ENCODE assay signal across 13 mouse cellular contexts in the genomic region with DNA sequence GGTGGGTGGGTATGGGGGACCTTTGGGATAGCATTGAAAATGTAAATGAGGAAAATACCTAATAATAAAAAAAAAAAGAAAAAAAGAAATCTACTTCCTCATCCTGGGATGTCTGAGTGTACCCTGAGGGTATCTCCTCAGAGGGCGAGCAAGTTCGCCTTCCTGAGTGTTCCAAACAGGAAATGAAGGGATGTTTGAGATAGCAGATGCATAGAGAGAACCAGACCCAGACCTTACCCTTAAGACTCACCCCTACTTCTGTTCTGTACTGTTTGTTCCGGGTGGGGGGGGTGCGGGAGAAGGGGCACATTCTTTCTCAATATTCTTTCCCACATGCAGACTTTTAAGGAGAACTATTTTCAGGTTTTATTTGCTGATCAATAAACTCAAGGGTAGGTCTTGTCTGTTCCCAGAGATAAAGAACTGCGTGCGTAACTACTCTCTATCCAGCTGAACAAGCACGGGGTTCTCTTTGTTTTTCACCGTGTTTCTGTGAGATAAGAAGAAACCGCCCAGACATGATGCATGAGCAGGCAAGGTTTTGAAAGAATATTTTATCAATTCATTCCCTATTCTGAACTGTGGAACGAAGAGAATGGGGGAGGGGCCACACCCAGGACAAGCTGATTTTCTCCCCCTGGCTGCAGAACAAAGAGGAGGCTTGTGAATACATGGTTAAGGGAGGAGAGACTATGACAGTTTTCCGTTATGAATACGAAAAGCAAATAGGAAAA. TPM values are rescaled to one million over a fixed set of nuclear protein-coding genes. Genes with fewer than 3 reads are reported as not detected.
DNase-seq lines count a peak whose midpoint lies in the region; ATAC-seq and TF ChIP-seq lines count a peak whose summit lies in the region.
"Had no signal": no experiment of that assay in that cellular context is flagged by ENCODE, and none has a peak within 500 bp of the region (broad histone marks: within the 10 kb centered on the region; RNA-seq: fewer than 3 reads in every experiment).

No protein-coding gene starts in this region.

- no peak overlapping the region for H3K4me3 ChIP-seq in forebrain, embryonic 15.5 days
- no peak overlapping the region for H3K4me3 ChIP-seq in forebrain, embryonic 13.5 days
- no peak overlapping the region for H3K4me3 ChIP-seq in hindbrain, embryonic 15.5 days
- H3K4me3 ChIP-seq in midbrain, embryonic 13.5 days (replicated peaks): no peak overlapping the region

- WGBS in forebrain, embryonic 15.5 days: 62% methylated on average over 12 of the region's 12 CpGs
- 58% methylated on average over 12 of the region's 12 CpGs for WGBS in forebrain, embryonic 13.5 days
- 63% methylated on average over 12 of the region's 12 CpGs for WGBS in hindbrain, embryonic 15.5 days
- 61% methylated on average over 12 of the region's 12 CpGs for WGBS in midbrain, embryonic 13.5 days

- ATAC-seq in forebrain, embryonic 15.5 days (replicated peaks): peak; percentile 57
- no peak for ATAC-seq in forebrain, embryonic 13.5 days
- peak; percentile 44; the same call in 1 of the 2 replicates for ATAC-seq in hindbrain, embryonic 15.5 days (ENCODE audit: low FRiP score, low read depth)
- ATAC-seq in midbrain, embryonic 13.5 days: peak; percentile 68

- no peak overlapping the region; the same call in 1 of the 2 replicates for H3K27ac ChIP-seq in forebrain, embryonic 15.5 days (replicated peaks)
- H3K27ac ChIP-seq in forebrain, embryonic 13.5 days: no peak overlapping the region
- H3K27ac ChIP-seq in hindbrain, embryonic 15.5 days (replicated peaks): no peak overlapping the region
- H3K27ac ChIP-seq in midbrain, embryonic 13.5 days: peak overlapping the region; percentile 68

- no peaks in the 10 kb centered on the region for H3K36me3 ChIP-seq in forebrain, embryonic 15.5 days
- no peaks in the 10 kb centered on the region for H3K36me3 ChIP-seq in forebrain, embryonic 13.5 days (ENCODE audit: poor library complexity, severe bottlenecking)
- H3K36me3 ChIP-seq in hindbrain, embryonic 15.5 days: no peaks in the 10 kb centered on the region
- H3K36me3 ChIP-seq in midbrain, embryonic 13.5 days: no peaks in the 10 kb centered on the region

- no peak overlapping the region for H3K9ac ChIP-seq in forebrain, embryonic 15.5 days (replicated peaks)
- H3K9ac ChIP-seq in forebrain, embryonic 13.5 days: no peak overlapping the region
- H3K9ac ChIP-seq in hindbrain, embryonic 15.5 days: no peak overlapping the region
- no peak overlapping the region for H3K9ac ChIP-seq in midbrain, embryonic 13.5 days (replicated peaks)

- TF ChIP-seq POLR2A in brain, embryonic 14.5 days (IDR thresholded peaks at IDR 0.05; ENCODE audit: borderline replicate concordance, extremely low read depth, insufficient read depth, insufficient read length, poor library complexity, severe bottlenecking): no peak

- no peak overlapping the region for H3K4me2 ChIP-seq in forebrain, embryonic 15.5 days (replicated peaks)
- H3K4me2 ChIP-seq in forebrain, embryonic 13.5 days: no peak overlapping the region
- no peak overlapping the region for H3K4me2 ChIP-seq in hindbrain, embryonic 15.5 days
- no peak overlapping the region for H3K4me2 ChIP-seq in midbrain, embryonic 13.5 days (replicated peaks)

- no peak for TF ChIP-seq CTCF in brain, embryonic 14.5 days (IDR thresholded peaks at IDR 0.05; ENCODE audit: borderline replicate concordance, extremely low read depth, insufficient read depth, insufficient read length)

- H3K27me3 ChIP-seq in forebrain, embryonic 15.5 days: no peaks in the 10 kb centered on the region
- H3K27me3 ChIP-seq in forebrain, embryonic 13.5 days: no peaks in the 10 kb centered on the region
- no peaks in the 10 kb centered on the region for H3K27me3 ChIP-seq in hindbrain, embryonic 15.5 days
- H3K27me3 ChIP-seq in midbrain, embryonic 13.5 days: no peaks in the 10 kb centered on the region

- peak; percentile 66 for DNase-seq in brain, embryonic 14.5 days (ENCODE audit: low read depth)
- DNase-seq in adrenal gland, postnatal 25 days: no peak
- DNase-seq in frontal cortex, postnatal 36 days (ENCODE audit: low spot score in 2 of 2): no peak
- no peak for DNase-seq in Muller cell, postnatal 12 days (ENCODE audit: inconsistent ontology term)

- H3K4me1 ChIP-seq in forebrain, embryonic 15.5 days: peaks cover 22% of the 10 kb centered on the region; the same call in 1 of the 2 replicates
- peaks cover 17% of the 10 kb centered on the region for H3K4me1 ChIP-seq in forebrain, embryonic 13.5 days
- no peaks in the 10 kb centered on the region for H3K4me1 ChIP-seq in hindbrain, embryonic 15.5 days (replicated peaks)
- H3K4me1 ChIP-seq in midbrain, embryonic 13.5 days (replicated peaks): peaks cover 13% of the 10 kb centered on the region; the same call in 1 of the 2 replicates

- H3K9me3 ChIP-seq in forebrain, embryonic 15.5 days: no peaks in the 10 kb centered on the region
- H3K9me3 ChIP-seq in forebrain, embryonic 13.5 days (replicated peaks): no peaks in the 10 kb centered on the region
- no peaks in the 10 kb centered on the region for H3K9me3 ChIP-seq in hindbrain, embryonic 15.5 days
- H3K9me3 ChIP-seq in midbrain, embryonic 13.5 days: no peaks in the 10 kb centered on the region

RNA-seq across cellular contexts. Expression of gene Gm14862, which starts 11.9 kb away (rescaled TPM):
- polyA plus RNA-seq in forebrain, embryonic 15.5 days (2015; fragmentation: Nextera tagmentation; extraction: Ambion mirVana): 0.26 TPM in 1 of 2 replicates, not detected in the other
- 0.24 TPM in 1 of 2 replicates, not detected in the other for polyA plus RNA-seq in forebrain, embryonic 13.5 days (2015; fragmentation: Nextera tagmentation; extraction: Ambion mirVana)
- polyA plus RNA-seq in brain, embryonic 14.5 days (2012; rRNA removed): not detected in 2 replicates
- polyA plus RNA-seq in hindbrain, embryonic 15.5 days (2015; fragmentation: Nextera tagmentation; extraction: Ambion mirVana): 0.21 TPM in 1 of 2 replicates, not detected in the other
- polyA plus RNA-seq in midbrain, embryonic 13.5 days (2015; fragmentation: Nextera tagmentation; extraction: Ambion mirVana): not detected in 2 replicates
- total RNA-seq in adrenal gland, postnatal 25 days (2021): not detected in 2 replicates
- total RNA-seq: layer of hippocampus, postnatal 10 days had no signal
- polyA plus RNA-seq: cortical plate, adult 2 months; gonadal fat pad, adult 2 months; lung, embryonic 16.5 days; neural tube, embryonic 11.5 days had no signal

RNA-seq across cellular contexts. Expression of gene Xk, which starts 27.8 kb away (rescaled TPM):
- 3.2 and 3.7 TPM in 2 replicates for polyA plus RNA-seq in forebrain, embryonic 15.5 days (2015; fragmentation: Nextera tagmentation; extraction: Ambion mirVana)
- 2.5 and 3.1 TPM in 2 replicates for polyA plus RNA-seq in forebrain, embryonic 13.5 days (2015; fragmentation: Nextera tagmentation; extraction: Ambion mirVana)
- polyA plus RNA-seq in brain, embryonic 14.5 days (2012; rRNA removed): 3.5 and 5.1 TPM in 2 replicates
- 4.9 and 5.4 TPM in 2 replicates for polyA plus RNA-seq in hindbrain, embryonic 15.5 days (2015; fragmentation: Nextera tagmentation; extraction: Ambion mirVana)
- 2.3 and 2.9 TPM in 2 replicates for polyA plus RNA-seq in midbrain, embryonic 13.5 days (2015; fragmentation: Nextera tagmentation; extraction: Ambion mirVana)
- 1.5 and 2.0 TPM in 2 replicates for total RNA-seq in adrenal gland, postnatal 25 days (2021)

RNA-seq across cellular contexts. Expression of gene H2al1m, which starts 38.8 kb away (rescaled TPM):
- polyA plus RNA-seq in forebrain, embryonic 15.5 days (2015; fragmentation: Nextera tagmentation; extraction: Ambion mirVana): 0.36 TPM in 1 of 2 replicates, not detected in the other
- not detected in 2 replicates for polyA plus RNA-seq in forebrain, embryonic 13.5 days (2015; fragmentation: Nextera tagmentation; extraction: Ambion mirVana)
- 0.43 and 0.46 TPM in 2 replicates for polyA plus RNA-seq in brain, embryonic 14.5 days (2012; rRNA removed)
- polyA plus RNA-seq in hindbrain, embryonic 15.5 days (2015; fragmentation: Nextera tagmentation; extraction: Ambion mirVana): 0.31 TPM in 1 of 2 replicates, not detected in the other
- not detected in 2 replicates for polyA plus RNA-seq in midbrain, embryonic 13.5 days (2015; fragmentation: Nextera tagmentation; extraction: Ambion mirVana)
- total RNA-seq in adrenal gland, postnatal 25 days (2021): not detected in 2 replicates
- total RNA-seq: layer of hippocampus, postnatal 10 days had no signal
- polyA plus RNA-seq: lung, embryonic 16.5 days; neural tube, embryonic 11.5 days had no signal

RNA-seq across cellular contexts. Expression of gene Lancl3, which starts 45.1 kb away (rescaled TPM):
- 8.0 TPM in 2 replicates for polyA plus RNA-seq in forebrain, embryonic 15.5 days (2015; fragmentation: Nextera tagmentation; extraction: Ambion mirVana)
- 3.8 and 4.7 TPM in 2 replicates for polyA plus RNA-seq in forebrain, embryonic 13.5 days (2015; fragmentation: Nextera tagmentation; extraction: Ambion mirVana)
- 1.9 and 2.8 TPM in 2 replicates for polyA plus RNA-seq in brain, embryonic 14.5 days (2012; rRNA removed)
- 5.4 and 5.5 TPM in 2 replicates for polyA plus RNA-seq in hindbrain, embryonic 15.5 days (2015; fragmentation: Nextera tagmentation; extraction: Ambion mirVana)
- 4.0 and 4.1 TPM in 2 replicates for polyA plus RNA-seq in midbrain, embryonic 13.5 days (2015; fragmentation: Nextera tagmentation; extraction: Ambion mirVana)
- total RNA-seq in adrenal gland, postnatal 25 days (2021): 1.8 and 2.2 TPM in 2 replicates
